Mouse (Mus musculus) megakaryocyte-erythroid progenitor cell, adult 5 weeks (primary cell): ENCODE results near the gene Trim42. TPM values are rescaled to one million over a fixed set of nuclear protein-coding genes. Genes with fewer than 3 reads are reported as not detected.

Experiments
- polyA plus RNA-seq: library from polyadenylated mRNA; stranded (reverse); fragments of >175 nt; gene quantifications from 2 replicates; pipeline ENCODE4 v1.2.3, GENCODE M21; 2012

Gene Trim42
- polyA plus RNA-seq: not detected in 2 replicates

GRCm38 (mm10) chr9:97369591-97369990 is at the start of gene Trim42:
Gene Trim42, minus strand, starts transcription at chr9:97369958.

